Mouse (Mus musculus) heart, adult 11 months (tissue): ENCODE results near the gene AI661453.
"Not testable (repeated sequence)": the region's sequence is repeated elsewhere in the genome, so short reads cannot be mapped to it uniquely, and the experiment has no call there.

Source experiments
- DNase-seq: peaks from one replicate; pipeline ENCODE4 v3.0.0; 2022

The AI661453 gene

GRCm38 (mm10) chr17:47436156-47436906, at the start of gene AI661453:
TSS of gene AI661453 (plus strand) at chr17:47436615.
- DNase-seq, result no peak

DNA sequence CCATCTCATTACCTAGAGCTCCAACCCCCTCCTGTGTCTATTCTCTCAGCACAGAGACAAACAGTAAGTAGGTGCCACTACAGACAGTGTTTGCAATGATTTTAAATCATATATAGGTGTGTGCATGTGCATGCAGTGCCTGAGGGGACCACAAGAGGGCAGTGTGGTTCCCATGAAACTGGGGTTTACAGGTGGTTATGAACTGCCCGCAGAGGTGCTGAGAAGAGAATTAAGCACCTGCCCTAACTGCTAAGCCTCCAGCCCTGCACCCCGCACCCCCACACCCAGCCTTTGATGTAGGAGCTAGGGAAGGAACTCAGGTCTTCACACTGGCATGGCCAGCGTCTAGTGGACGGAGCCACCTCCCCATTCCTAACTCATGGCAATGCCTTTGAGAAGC, 49.8 kb upstream of the AI661453 start:
- DNase-seq, result peak; percentile 91

- DNase-seq, result peak; percentile 94
These were observed 42.1 kb upstream of the AI661453 start for GRCm38 (mm10) chr17:47394223-47394869.

DNA sequence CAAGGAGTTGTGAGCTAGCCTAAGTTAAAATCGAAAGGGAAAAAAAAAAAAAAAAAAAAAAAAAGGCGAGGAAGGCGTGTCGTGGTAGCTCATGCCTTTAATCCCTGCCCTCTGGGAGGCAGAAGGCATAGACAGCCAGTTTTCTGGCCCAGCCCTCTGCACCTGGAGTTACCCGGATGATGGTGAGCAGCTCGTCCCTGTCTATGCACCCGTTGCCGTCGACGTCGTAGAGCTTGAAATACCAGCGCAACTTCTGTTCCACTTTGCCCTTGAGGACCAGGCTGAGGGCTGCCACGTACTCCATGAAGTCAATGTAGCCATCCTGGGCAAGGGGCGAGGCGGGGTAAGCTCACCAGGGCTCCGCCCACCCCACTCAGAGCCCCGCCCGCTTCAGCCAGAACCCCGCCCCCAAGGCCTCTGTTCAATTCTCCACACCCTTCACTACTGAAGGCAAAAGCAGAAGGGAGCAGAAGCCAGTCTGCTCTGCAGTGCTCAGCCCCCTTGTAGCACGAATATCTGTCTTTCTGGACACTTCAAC, 41.0 kb upstream of the AI661453 start:
- DNase-seq, result peak; percentile 97

GRCm38 (mm10) chr17:47399091-47399490, 37.3 kb upstream of the AI661453 start:
- no peak for DNase-seq

DNA sequence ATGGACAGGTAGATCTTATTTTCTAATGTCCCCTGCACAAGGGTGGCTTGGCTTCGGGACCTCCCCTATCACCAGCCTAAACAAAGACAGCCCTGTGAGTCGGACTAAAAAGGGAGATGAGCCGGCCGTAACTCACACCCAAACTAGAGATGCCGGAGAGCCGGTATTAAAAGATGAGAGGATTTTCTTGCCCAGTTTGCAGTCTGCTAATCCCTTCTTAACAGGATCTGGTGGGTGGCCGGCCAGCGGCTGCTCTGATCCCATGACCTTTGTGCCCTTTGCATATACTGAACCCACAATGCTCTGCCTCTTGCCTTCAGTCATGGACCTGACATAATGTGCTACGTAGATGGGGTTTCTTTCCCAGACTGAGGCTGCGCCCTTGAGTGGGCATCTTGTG, 36.0 kb upstream of the AI661453 start, which contains the start of gene Guca1a:
Guca1a (minus strand) TSS at position 134 of the 400 bp plus-strand sequence.
- no peak for DNase-seq

GRCm38 (mm10) chr17:47407717-47408557, 28.5 kb upstream of the AI661453 start:
- DNase-seq, result no peak

DNA sequence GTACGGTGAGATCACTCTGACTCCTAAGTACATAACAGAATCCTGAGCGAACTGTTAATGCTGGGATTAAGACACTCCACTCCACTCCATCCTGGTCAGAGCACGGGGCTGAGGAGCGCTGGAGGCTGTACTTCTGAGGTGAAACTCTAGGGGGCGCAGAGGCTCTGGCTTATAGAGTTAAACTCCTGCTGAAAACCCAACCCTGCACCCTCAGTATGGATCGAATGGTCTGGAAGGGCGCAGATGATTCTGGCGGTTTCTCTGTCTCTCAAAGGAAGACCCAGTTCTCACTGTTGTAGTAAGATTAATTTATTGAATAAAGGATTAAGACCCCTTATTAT, 27.9 kb upstream of the AI661453 start:
- DNase-seq, result peak; percentile 94

GRCm38 (mm10) chr17:47409897-47410861, 26.2 kb upstream of the AI661453 start:
- DNase-seq, result not testable (repeated sequence)

- no peak for DNase-seq
These were observed 16.2 kb upstream of the AI661453 start for GRCm38 (mm10) chr17:47420195-47420594.

DNA sequence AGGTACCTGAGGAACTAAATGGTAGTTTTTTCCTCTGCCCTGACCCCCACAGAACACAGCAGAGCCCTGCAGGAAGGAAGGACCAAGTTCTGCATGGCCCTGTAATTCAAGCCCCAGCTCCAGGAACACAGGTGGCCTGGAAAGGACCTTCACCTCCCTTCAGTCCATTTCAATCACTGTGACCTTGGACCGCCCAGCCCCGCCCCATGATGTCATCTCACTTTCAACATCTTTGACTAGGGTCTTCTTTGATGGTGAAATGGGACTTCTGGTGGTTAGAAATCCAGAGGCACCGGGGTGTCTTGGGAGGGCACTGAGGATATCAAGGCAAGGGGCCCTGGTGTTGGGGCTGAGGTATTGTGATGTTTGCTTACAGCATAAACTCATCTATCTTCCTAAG, 14.8 kb upstream of the AI661453 start:
- no peak for DNase-seq

- not testable (repeated sequence) for DNase-seq
These were observed 13.8 kb upstream of the AI661453 start for GRCm38 (mm10) chr17:47422616-47423015.

- no peak for DNase-seq
These were observed 12.2 kb upstream of the AI661453 start for GRCm38 (mm10) chr17:47424186-47424585.

- DNase-seq, result no peak
These were observed 9.1 kb upstream of the AI661453 start for GRCm38 (mm10) chr17:47427316-47427715.

DNA sequence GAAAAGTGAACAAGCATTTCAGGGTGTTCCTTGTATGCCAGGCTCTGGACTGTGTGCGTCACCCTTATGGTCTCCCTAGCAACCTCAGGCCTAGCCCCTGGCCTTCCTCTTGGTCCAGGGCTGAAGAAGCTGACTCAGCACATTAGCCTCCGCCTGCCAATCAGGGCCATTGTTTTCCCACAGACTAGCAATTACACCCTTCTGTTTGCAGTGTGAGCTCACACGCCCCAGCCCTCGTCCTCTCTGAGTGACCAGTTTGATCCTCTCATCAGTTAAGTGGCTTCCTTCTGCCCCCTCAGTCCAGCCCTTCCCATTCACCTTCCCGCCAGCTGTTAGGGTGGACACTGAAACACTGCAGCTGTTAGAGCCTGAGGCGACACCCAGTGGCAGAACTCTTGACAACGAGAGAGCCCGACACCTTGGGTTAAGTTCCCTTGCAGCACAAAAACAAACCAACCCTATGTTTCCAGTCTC, 7.5 kb upstream of the AI661453 start:
- DNase-seq, result peak; percentile 92

DNA sequence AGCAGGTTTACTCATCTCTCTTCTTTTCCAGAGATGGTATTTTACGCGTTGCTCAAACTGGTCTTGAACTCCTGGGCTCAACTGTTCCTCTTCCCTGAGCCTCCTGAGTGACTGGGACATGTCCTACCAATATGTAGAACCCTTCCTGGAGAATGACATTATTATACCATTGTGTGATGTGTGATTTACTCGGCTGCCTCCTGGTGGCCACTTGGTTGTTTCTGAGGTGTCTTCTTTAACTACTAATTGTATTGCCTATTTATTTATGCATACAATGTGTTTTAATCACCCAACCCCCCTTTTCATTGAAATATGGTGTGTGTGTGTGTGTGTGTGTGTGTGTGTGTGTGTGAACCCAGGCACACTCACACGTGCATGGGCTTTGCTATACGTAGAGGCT, 5.6 kb upstream of the AI661453 start:
- no peak for DNase-seq

DNA sequence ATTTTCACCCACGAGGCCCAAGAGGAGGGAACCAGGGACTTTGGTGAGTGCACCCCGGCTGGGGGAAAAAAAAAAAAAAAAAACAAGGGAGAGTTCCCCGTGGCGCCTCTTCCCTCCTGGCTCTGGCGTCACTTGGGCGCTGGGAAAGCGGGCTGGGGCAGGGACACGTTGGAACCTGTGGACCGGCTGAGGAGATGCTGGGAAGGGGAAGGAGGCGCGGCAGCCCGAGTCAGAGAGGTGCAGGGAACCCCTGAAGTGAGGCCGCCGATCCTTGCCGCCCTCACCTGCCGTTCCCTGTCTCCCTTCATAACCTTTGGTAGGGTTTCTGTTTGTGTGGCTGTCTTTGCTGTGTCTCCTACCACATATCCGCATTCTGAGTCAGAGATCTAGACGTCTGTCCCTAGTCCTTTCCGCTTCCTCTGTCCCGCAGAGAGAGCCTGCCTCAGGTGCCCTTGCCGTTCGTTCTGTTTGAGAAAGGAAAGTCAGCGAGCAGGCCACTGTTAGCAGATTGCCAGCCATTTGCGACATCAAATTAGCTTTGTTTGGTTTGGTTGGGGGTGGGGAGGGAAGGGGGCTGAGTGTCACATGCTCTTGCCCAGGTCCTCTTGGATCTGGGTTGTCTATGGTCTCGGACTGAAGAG, 612 bp downstream of the AI661453 start, which contains the start of gene 1700001C19Rik:
1700001C19Rik (minus strand) TSS at position 470 of the 641 bp plus-strand sequence.
- no peak for DNase-seq

- no peak for DNase-seq
These were observed 2.2 kb downstream of the AI661453 start for GRCm38 (mm10) chr17:47438611-47439010.

DNA sequence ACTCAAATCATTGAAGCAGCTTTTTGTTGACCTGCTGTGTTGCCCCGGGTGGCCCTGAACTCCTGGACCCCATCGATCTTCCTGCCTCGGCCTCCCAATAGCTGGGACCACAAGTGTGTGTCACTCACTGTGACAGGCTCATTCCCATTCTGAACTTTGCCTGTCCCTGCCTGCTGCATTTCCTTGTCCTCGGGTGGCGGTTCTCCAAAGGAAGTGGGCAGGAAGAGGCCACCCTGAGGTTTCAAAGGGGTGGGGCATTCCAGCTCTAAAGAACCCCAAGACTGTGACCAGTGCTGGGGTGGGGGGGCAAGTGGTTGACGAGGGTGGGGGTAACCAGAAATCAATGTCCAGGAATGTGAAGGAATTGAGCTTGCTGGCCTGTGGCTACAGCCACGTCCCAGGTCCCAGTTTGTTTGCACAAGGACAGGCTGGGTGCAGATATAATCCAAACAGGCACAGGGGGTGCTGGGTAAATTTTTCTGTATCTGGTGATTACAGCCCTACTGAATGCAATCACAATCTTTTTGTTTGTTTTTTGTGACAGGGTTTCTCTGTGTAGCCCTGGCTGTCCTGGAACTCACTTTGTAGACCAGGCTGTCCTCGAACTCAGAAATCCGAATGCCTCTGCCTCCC, 3.1 kb downstream of the AI661453 start:
- no peak for DNase-seq

DNA sequence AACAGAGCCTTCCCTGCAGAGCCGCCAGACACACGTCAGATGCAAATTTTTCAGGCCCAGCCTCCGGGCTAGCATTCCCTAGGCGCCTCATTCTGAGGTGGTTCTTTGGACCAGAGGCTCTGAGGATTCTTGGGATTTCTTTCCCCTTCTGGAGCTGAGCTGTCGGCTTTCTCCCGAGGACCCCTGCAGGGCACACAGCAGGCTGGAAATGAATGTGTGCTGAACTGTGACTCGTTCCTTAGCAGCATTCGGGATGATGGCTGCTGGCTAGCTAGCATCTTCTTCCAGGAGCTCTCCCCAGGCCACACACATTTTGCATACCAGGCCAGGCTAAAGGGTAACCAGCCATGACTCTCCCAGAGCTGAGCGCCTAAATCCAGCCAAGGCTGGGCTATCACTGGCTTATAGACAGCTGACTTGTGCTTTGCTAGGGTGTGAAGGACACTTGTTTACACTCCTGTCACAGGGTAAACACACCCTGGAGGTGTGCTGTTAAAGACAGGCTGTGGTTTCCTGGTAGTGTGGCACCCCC, 4.0 kb downstream of the AI661453 start:
- no peak for DNase-seq
